Mouse (Mus musculus) megakaryocyte progenitor cell, adult 5-6 weeks (primary cell): ENCODE results near the gene Necab3. TPM values are rescaled to one million over a fixed set of nuclear protein-coding genes. Genes with fewer than 3 reads are reported as not detected.

Experiments used
- ATAC-seq: replicated peaks from 2 replicates; pipeline ENCODE4 v1.8.0; 2016; ENCODE audit warnings: mild to moderate bottlenecking, moderate TSS enrichment, inconsistent platforms; ENCODE audit not compliant: poor library complexity
- total RNA-seq, 2 experiments: library from RNA; stranded (forward) in 1 of 2; stranded (reverse) in 1 of 2; fragments of 157-497, 149-512 nt in 1 of 2; fragments of 200-1000 nt in 1 of 2; gene quantifications; 2 replicates each; pipeline versions ENCODE4 v1.2.3 to v1.2.4; 2015 to 2017

Gene Necab3
- total RNA-seq (2015) (1.4 and 3.9 TPM in 2 replicates), total RNA-seq (2017) (1.3 and 1.7 TPM in 2 replicates)

GRCm38 (mm10) chr2:154558264-154559039 lies at the start of gene Necab3:
TSS of gene Necab3 (minus strand) at chr2:154558890.
- peak; percentile 82 for ATAC-seq

GRCm38 (mm10) chr2:154606965-154607364 lies 48.3 kb upstream of the Necab3 start:
- no peak for ATAC-seq

GRCm38 (mm10) chr2:154604156-154604555 lies 45.5 kb upstream of the Necab3 start:
- ATAC-seq = peak; percentile 12

GRCm38 (mm10) chr2:154603638-154604153 lies 45.0 kb upstream of the Necab3 start, which contains the start of gene Pxmp4:
TSS of gene Pxmp4 (minus strand) at chr2:154603708.
- ATAC-seq = peak; percentile 95

GRCm38 (mm10) chr2:154603007-154603637 lies 44.4 kb upstream of the Necab3 start:
- ATAC-seq = no peak

- no peak for ATAC-seq
Measured at GRCm38 (mm10) chr2:154601324-154601723, 42.6 kb upstream of the Necab3 start.

GRCm38 (mm10) chr2:154600586-154600985 lies 41.9 kb upstream of the Necab3 start:
- ATAC-seq = no peak

- peak; percentile 77 for ATAC-seq
Measured at GRCm38 (mm10) chr2:154597399-154597798, 38.7 kb upstream of the Necab3 start.

- ATAC-seq = no peak
Measured at GRCm38 (mm10) chr2:154595775-154596174, 37.1 kb upstream of the Necab3 start.

- ATAC-seq = peak; percentile 86
Measured at GRCm38 (mm10) chr2:154593025-154593424, 34.3 kb upstream of the Necab3 start.

GRCm38 (mm10) chr2:154591239-154591638 lies 32.5 kb upstream of the Necab3 start:
- no peak for ATAC-seq

GRCm38 (mm10) chr2:154589051-154589450 lies 30.4 kb upstream of the Necab3 start:
- no peak for ATAC-seq

- ATAC-seq = peak; percentile 69
Measured at GRCm38 (mm10) chr2:154586405-154586804, 27.7 kb upstream of the Necab3 start.

GRCm38 (mm10) chr2:154584931-154585601 lies 26.4 kb upstream of the Necab3 start:
- no peak for ATAC-seq

GRCm38 (mm10) chr2:154583906-154584872 lies 25.5 kb upstream of the Necab3 start:
- peak; percentile 73 for ATAC-seq

GRCm38 (mm10) chr2:154581421-154581820 lies 22.7 kb upstream of the Necab3 start:
- ATAC-seq = no peak

- no peak for ATAC-seq
Measured at GRCm38 (mm10) chr2:154580586-154580985, 21.9 kb upstream of the Necab3 start.

GRCm38 (mm10) chr2:154577744-154578067 lies 19.0 kb upstream of the Necab3 start:
- no peak for ATAC-seq

GRCm38 (mm10) chr2:154576876-154577743 lies 18.4 kb upstream of the Necab3 start:
- no peak for ATAC-seq
